Mouse (Mus musculus) cortical plate, adult 2 months (tissue): ENCODE results near the gene Srebf2. TPM values are rescaled to one million over a fixed set of nuclear protein-coding genes. Genes with fewer than 3 reads are reported as not detected.

Source experiments
- H3K27ac ChIP-seq: fragments of 200-500 bp; 2 replicates; pipeline ENCODE4 v1.5.1; 2012; ENCODE audit warnings: low read length, control low read depth, inconsistent platforms; ENCODE audit not compliant: insufficient read depth
- H3K4me1 ChIP-seq: fragments of 200-500 bp; 2 replicates; pipeline ENCODE4 v1.6.1; 2011; ENCODE audit warnings: low read length; ENCODE audit not compliant: control insufficient read depth, insufficient read depth
- H3K4me3 ChIP-seq: fragments of 200-500 bp; 2 replicates; pipeline ENCODE4 v1.5.1; 2011; ENCODE audit warnings: mild to moderate bottlenecking, low read length, control low read depth; ENCODE audit not compliant: insufficient read depth
- CTCF ChIP-seq: fragments of 200-500 bp; IDR thresholded peaks from 2 replicates; pipeline ENCODE4 v1.5.1; 2011; ENCODE audit warnings: mild to moderate bottlenecking, control low read depth, low read length; ENCODE audit not compliant: insufficient read depth; ENCODE audit errors: extremely low read depth
- POLR2A ChIP-seq: fragments of 200-500 bp; IDR thresholded peaks from 2 replicates; pipeline ENCODE4 v1.6.1; 2011; ENCODE audit warnings: mild to moderate bottlenecking, low read length, control low read depth; ENCODE audit not compliant: insufficient read depth; ENCODE audit errors: extremely low read depth
- polyA plus RNA-seq: library from polyadenylated mRNA; depleted of rRNA; stranded (reverse); fragments of >200 nt; gene quantifications from 2 replicates; pipeline ENCODE4 v1.2.3, GENCODE M21; 2012

Gene Srebf2
- polyA plus RNA-seq, 1 experiment, result 166 TPM

DNA sequence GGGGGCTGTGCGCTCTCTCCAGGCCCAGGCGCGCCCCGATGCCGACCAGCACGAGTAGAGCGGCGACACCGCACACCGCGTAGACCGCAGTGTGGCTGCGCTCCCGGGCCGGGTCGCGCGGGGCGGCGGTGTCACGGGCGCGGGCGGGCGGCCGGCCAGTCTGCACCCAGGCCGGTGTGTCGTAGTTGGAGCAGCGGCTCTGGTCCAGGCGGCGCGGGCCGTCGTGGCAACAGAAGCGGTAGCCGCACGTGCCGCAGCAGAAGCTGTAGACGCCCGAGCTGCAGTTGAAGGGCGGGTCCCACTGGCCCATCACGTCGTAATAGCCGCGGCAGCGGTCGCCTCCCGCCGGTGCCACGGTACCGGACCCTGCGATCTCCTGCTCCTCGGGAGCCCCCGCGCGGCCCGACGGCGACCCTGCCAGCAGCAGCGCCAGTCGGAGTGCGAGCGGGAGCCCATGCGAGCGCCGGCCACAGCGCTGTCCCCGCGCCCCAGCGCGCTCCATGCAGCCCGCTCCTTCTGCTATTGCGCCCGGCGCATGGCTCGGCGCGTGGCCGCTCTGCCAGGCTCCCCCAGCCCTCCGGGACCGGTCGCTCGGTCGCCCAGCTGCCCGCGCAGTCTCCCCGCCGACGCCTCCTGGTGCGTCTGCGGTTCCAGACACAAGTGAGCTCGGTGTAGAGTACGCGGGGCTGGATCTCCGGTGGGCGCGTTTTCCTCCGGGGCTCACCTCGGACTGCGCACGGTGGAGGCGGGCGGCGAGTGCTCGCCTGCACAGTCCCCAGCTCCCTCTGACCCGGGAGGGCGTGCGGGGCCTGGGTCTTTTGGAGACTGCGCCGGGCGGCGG lies 65.2 kb downstream of the Srebf2 start:
- H3K4me1 ChIP-seq, result no peaks in the 10 kb centered on the region
- H3K27ac ChIP-seq, result no peak overlapping the region
- peak overlapping the region; percentile 31 for H3K4me3 ChIP-seq
- no peak for TF ChIP-seq POLR2A
- TF ChIP-seq CTCF, result no peak

DNA sequence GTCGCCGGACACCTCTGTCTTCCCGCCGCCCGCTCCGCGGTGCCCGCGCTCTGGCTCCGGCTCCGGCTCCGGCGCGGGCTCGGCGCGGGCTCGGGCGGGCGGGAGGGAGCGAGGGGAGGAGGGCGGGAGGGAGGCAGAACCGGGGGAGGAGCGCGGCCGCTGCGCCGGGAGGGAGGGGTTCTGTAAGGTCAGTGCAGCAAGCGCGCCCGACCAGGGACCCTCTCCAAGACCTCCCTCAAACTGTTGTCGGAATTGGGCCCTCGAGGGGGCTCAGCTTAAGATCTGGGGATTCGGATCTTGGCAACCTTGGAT lies 65.7 kb downstream of the Srebf2 start, which contains the start of gene Shisa8:
TSS of gene Shisa8 (minus strand) at position 64 of the 312 bp plus-strand sequence.
- TF ChIP-seq POLR2A (no peak), CTCF (no peak)
- no peak within 1 kb of the TSS for H3K27ac ChIP-seq
- H3K4me3 ChIP-seq, result peak within 1 kb of the TSS; percentile 31
- no peaks in the 10 kb centered on the region for H3K4me1 ChIP-seq

DNA sequence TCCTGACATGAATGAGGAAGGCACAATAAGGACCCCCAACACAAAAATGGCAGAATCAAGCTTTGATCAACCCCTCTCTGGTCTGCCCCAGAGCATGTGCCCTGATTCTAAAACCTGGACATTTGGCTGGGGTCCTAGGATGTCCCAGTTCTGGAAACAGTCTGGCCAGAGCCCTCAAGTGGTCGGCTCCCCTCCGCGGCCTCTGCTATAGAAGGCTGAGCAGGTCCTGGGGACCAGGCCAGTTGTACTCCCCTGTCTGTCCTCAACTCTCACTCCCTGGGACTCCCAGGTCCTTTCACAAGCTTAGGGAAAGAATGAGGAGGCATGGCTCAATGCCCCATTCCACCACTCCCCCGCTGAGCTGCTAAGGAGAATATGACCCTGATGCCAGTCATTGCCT lies 66.2 kb downstream of the Srebf2 start:
- no peak overlapping the region for H3K27ac ChIP-seq
- TF ChIP-seq POLR2A, result no peak
- TF ChIP-seq CTCF, result no peak
- H3K4me1 ChIP-seq, result no peaks in the 10 kb centered on the region
- no peak overlapping the region for H3K4me3 ChIP-seq

DNA sequence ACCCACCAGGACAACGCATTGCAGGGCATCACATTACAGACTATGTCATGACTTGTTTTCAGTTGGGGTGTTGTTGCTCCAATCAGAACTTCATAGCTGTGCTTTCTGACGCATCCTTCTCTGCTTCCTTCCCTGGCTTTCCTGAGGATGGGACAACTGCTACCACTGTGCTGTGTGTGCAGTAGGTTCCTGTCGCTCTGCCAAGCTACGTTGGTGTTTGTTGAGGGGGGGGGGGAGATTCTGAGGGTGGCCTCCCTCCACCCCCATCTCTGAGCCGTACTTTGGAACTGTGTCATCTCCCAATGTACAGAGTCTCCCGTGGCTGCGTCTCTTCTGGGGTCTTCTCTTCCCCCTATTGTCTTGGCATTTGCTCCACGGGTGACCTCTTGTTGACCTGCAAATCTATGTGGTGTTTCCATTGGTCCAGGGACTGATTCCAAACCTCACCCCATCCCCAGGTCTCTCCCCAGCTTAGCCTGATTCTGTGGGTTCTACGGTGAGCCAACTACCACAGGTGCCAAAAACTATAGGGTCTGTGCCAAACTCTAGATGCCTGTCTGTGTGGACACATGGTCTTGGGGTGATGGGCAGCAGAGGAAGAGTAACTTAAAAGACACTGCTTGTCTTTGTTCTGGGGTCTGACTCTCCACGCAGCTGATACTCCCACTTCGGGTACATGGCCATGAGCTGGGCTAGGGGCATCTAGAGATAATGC lies 68.5 kb downstream of the Srebf2 start:
- no peak for TF ChIP-seq CTCF
- no peak for TF ChIP-seq POLR2A
- no peaks in the 10 kb centered on the region for H3K4me1 ChIP-seq
- H3K4me3 ChIP-seq, result no peak overlapping the region
- no peak overlapping the region for H3K27ac ChIP-seq

DNA sequence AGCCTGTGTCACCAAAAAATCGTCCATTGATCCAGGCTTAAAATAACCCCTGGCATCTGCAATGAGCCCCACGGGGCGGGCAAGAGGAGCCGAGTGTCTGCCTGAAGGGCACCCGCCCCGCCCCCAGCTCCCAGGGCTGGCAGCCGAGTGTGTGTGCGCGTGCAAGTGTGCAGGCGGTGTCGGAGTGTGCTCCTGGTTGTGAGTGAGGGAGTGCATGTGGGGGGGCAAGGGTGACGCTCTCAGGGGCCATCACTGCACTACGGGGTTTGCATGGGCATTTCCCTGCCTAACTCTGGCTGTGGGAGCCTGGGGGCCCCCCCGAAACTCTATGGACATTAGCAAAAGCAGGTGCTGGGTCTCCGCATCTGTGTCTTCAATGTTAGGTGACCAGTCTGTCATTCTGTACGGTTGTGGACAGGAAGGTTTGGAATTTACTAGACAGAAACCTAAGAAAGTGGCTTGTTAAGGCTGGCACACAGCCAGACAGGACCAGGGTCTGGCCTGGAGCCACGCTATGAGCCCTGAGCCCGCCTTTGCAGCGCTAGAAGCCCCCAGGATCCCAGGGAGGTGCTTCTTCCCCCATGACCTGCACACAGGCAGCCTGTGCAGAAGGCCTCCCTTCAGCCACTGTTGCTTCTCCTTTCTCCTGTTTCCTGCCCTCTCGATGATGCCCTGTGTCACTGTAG lies 69.3 kb downstream of the Srebf2 start:
- no peak overlapping the region for H3K27ac ChIP-seq
- no peaks in the 10 kb centered on the region for H3K4me1 ChIP-seq
- no peak for TF ChIP-seq CTCF
- no peak overlapping the region for H3K4me3 ChIP-seq

DNA sequence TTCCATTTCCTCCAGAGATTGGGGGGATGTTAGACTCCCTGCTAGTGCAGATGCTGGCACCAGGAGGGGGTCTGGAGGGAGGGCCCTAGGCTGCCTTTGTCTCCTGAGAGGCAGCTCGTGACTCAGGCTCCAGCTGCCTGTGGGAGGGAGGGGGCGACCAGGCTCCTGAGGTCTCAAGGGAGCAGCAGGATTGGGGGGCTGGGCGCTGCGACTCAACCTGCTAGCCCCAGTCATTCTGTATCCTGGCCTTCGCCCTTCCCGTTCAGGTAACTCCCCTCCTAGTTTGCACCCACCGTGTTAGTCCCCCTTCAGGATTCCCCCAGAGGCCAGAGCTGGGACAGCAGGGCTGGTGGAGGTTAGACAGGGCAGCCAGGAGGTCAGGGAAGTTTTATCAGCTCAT lies 70.1 kb downstream of the Srebf2 start:
- no peak overlapping the region for H3K4me3 ChIP-seq
- no peaks in the 10 kb centered on the region for H3K4me1 ChIP-seq
- no peak overlapping the region for H3K27ac ChIP-seq
- TF ChIP-seq CTCF, result no peak
- no peak for TF ChIP-seq POLR2A

DNA sequence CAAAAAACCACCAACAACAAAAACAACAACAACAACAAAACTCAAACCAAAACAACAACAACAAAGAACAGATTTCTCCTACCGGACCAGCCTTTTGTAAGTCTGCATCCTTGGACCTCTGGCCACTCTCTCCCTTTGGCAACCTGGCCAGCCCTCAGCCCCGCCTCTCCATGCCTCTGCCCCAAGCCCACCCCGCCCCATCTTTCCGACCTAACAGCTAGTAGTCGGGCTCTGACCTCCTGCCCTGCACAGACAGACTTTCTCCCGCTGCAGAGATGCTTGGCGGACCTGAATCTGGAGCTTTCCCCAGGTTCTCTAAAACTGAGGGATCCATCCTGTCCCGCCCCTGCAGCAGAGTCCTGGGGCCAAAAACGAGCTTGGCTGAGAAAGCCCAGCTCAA lies 71.0 kb downstream of the Srebf2 start:
- H3K4me3 ChIP-seq, result no peak overlapping the region
- H3K4me1 ChIP-seq, result no peaks in the 10 kb centered on the region
- TF ChIP-seq POLR2A, result no peak
- TF ChIP-seq CTCF, result no peak
- H3K27ac ChIP-seq, result no peak overlapping the region

DNA sequence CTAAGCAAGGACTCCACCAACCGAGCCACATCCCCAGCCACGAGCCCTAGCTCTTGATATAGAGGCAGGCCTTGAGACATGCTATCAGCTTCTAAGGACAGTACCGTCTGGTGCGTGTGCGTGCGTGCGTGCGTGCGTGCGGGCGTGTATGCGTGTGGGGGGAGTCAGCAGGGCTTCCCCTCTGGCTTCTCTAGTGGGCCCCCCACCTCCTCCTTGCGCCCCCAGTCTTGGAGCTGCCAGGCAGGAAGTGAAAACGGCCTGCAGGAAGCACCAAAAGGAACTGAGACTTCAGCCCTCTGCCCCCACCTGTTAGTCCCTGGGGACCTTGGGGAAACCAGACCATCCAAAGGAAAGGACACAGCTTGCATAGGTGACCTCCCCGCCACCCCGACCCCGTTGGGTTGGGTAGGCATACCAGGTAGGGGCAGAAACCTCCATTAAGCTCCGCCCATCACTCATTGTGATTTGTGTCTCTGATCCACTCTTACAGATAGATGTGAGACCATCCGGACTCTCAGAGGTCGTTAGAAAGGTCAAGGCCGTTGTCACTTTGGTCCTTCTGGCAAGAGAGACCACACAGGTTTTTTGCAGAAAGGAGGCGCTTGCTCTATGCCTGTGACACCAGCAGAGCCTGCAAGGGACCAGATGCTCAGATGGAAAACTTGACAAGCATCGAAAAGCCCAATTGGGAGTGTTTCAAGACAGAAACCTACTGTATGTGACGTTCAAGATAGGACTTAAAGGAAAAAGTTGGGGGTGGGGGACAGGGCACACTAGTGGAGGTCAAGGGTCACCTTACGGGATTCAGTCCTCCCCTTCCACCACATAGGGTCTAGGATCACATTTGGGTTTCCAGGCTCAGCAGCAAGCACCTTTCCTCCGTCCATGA lies 72.0 kb downstream of the Srebf2 start:
- TF ChIP-seq POLR2A, result no peak
- no peak for TF ChIP-seq CTCF
- no peak overlapping the region for H3K27ac ChIP-seq
- no peak overlapping the region for H3K4me3 ChIP-seq
- no peaks in the 10 kb centered on the region for H3K4me1 ChIP-seq

DNA sequence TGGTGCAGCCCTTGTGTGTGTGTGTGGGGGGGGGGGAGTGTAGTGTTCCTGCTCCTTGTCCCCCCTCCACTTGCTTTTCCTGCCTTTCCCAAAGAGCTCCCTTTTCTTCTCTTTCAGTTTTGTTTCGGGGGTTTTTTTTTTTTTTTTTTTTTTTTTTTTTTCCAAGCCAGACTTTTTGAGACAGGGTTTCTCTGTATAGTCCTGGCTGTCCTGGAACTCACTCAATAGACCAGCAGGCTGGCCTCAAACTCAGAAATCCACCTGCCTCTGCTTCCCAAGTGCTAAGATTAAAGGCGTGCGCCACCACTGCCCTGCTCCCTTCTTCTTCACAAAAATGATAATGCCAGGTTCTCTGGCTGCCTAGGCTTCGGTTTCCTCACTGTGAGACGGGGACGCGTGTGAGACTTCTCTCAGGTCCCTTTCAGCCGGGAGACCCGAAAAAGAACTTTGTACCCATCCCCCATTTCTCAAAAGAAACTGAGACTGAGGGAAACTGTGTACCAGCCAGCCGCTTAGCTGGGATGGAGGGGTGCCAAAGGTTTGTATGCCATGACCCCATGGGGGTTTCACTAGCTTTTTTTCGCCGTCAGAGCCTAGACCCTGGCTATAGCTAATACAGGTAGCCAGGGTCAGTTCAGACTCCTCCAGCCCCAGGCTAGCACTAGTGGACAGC lies 73.2 kb downstream of the Srebf2 start:
- Histone ChIP-seq H3K4me3 (no peak overlapping the region), H3K27ac (no peak overlapping the region), H3K4me1 (no peaks in the 10 kb centered on the region)
- TF ChIP-seq POLR2A (no peak), CTCF (no peak)
